Mouse (Mus musculus) bone marrow, adult 2 months (tissue): ENCODE results near the gene Gm10053. TPM values are rescaled to one million over a fixed set of nuclear protein-coding genes. Genes with fewer than 3 reads are reported as not detected.
"Not testable (repeated sequence)": the region's sequence is repeated elsewhere in the genome, so short reads cannot be mapped to it uniquely, and the experiment has no call there.

Experiments
- H3K27ac ChIP-seq: fragments of 200-500 bp; 2 replicates; pipeline ENCODE4 v1.5.1; 2012; ENCODE audit warnings: low read depth, mild to moderate bottlenecking, control low read depth, inconsistent platforms, low read length; ENCODE audit not compliant: control insufficient read depth, poor library complexity, insufficient read depth
- H3K4me1 ChIP-seq: fragments of 200-500 bp; 2 replicates; pipeline ENCODE4 v1.6.1; 2011; ENCODE audit warnings: low read length; ENCODE audit not compliant: control insufficient read depth, insufficient read depth
- H3K4me3 ChIP-seq: fragments of 200-500 bp; replicated peaks from 2 replicates; pipeline ENCODE3; 2011; ENCODE audit warnings: mild to moderate bottlenecking, low read depth, low read length, control low read depth; ENCODE audit not compliant: control insufficient read depth
- CTCF ChIP-seq: fragments of 200-500 bp; IDR thresholded peaks from 2 replicates; pipeline ENCODE4 v1.5.1; 2011; ENCODE audit warnings: low read length, control low read depth; ENCODE audit not compliant: control insufficient read depth, insufficient read depth
- POLR2A ChIP-seq: fragments of 200-500 bp; IDR thresholded peaks from 2 replicates; pipeline ENCODE4 v1.6.1; 2011; ENCODE audit warnings: low read depth, mild to moderate bottlenecking, control low read depth, low read length, borderline replicate concordance; ENCODE audit not compliant: control insufficient read depth
- WGBS: fragments of 180-500 bp; shearing (Covaris S2); methylation state at CpG from one replicate; pipeline ENCODE4 v1.1.7; 2018; 5-methylcytosine and 5-hydroxymethylcytosine counted together
- polyA plus RNA-seq: library from polyadenylated mRNA; stranded (reverse); fragments of >200 nt; gene quantifications from 2 replicates; pipeline ENCODE4 v1.2.4, GENCODE M21; 2011; ENCODE audit warnings: low replicate concordance; ENCODE audit not compliant: missing spikeins, insufficient read depth, insufficient read length

The Gm10053 gene
- 41.2 and 58.8 TPM in 2 replicates for polyA plus RNA-seq

- not testable (repeated sequence) for H3K4me3 ChIP-seq, H3K4me1 ChIP-seq, H3K27ac ChIP-seq
- WGBS = 67% methylated on average over 23 of the region's 26 CpGs
These were observed at the start of gene Gm10053 for GRCm38 (mm10) chr19:24875129-24875870. TSS of gene Gm10053 (plus strand) at chr19:24875686.

- H3K4me3 ChIP-seq = no peak overlapping the region
- H3K27ac ChIP-seq = no peak overlapping the region
- 74% methylated on average over 3 of the region's 3 CpGs for WGBS
- H3K4me1 ChIP-seq = no peaks in the 10 kb centered on the region
- TF ChIP-seq CTCF = no peak
- no peak for TF ChIP-seq POLR2A
These were observed 33.4 kb upstream of the Gm10053 start for GRCm38 (mm10) chr19:24842080-24842479.

GRCm38 (mm10) chr19:24845007-24845546 lies 30.4 kb upstream of the Gm10053 start:
- TF ChIP-seq CTCF (no peak), POLR2A (no peak)
- 40% methylated on average over 7 of the region's 7 CpGs for WGBS

GRCm38 (mm10) chr19:24848345-24848744 lies 27.1 kb upstream of the Gm10053 start:
- no peak overlapping the region for H3K27ac ChIP-seq
- no peaks in the 10 kb centered on the region for H3K4me1 ChIP-seq
- 80% methylated on average over 7 of the region's 7 CpGs for WGBS
- TF ChIP-seq CTCF (no peak), POLR2A (no peak)
- no peak overlapping the region for H3K4me3 ChIP-seq

More at GRCm38 (mm10) chr19:24845007-24845546, 30.4 kb upstream of the Gm10053 start:
- no peak overlapping the region for H3K27ac ChIP-seq
- no peak overlapping the region for H3K4me3 ChIP-seq
- H3K4me1 ChIP-seq = no peaks in the 10 kb centered on the region

- TF ChIP-seq CTCF (no peak), POLR2A (no peak)
- Histone ChIP-seq H3K27ac (no peak overlapping the region), H3K4me1 (no peaks in the 10 kb centered on the region), H3K4me3 (no peak overlapping the region)
- WGBS = 60% methylated on average over 2 of the region's 2 CpGs
These were observed 26.6 kb upstream of the Gm10053 start for GRCm38 (mm10) chr19:24848844-24849243.

GRCm38 (mm10) chr19:24851456-24852315 lies 23.8 kb upstream of the Gm10053 start:
- Histone ChIP-seq H3K4me1 (no peaks in the 10 kb centered on the region), H3K27ac (no peak overlapping the region), H3K4me3 (no peak overlapping the region)
- TF ChIP-seq POLR2A (no peak), CTCF (no peak)
- WGBS = 83% methylated on average over 21 of the region's 21 CpGs

GRCm38 (mm10) chr19:24861276-24861611 lies 14.2 kb upstream of the Gm10053 start:
- 33% methylated on average over 13 of the region's 13 CpGs for WGBS
- no peak overlapping the region for H3K4me3 ChIP-seq
- no peaks in the 10 kb centered on the region for H3K4me1 ChIP-seq
- TF ChIP-seq CTCF (no peak), POLR2A (no peak)
- H3K27ac ChIP-seq = no peak overlapping the region

GRCm38 (mm10) chr19:24861612-24862451 lies 13.7 kb upstream of the Gm10053 start, which contains the start of gene Pgm5:
TSS of gene Pgm5 (minus strand) at chr19:24861855.
- Histone ChIP-seq H3K4me1 (no peaks in the 10 kb centered on the region), H3K4me3 (no peak within 1 kb of the TSS), H3K27ac (no peak within 1 kb of the TSS)
- 4% methylated on average over 39 of the region's 39 CpGs for WGBS
- TF ChIP-seq CTCF (no peak), POLR2A (no peak)
